Mouse (Mus musculus) left cerebral cortex, adult 2 months (tissue): ENCODE measurements around the gene Nab2. TPM values are rescaled to one million over a fixed set of nuclear protein-coding genes. Genes with fewer than 3 reads are reported as not detected.
"Not testable (repeated sequence)": the region's sequence is repeated elsewhere in the genome, so short reads cannot be mapped to it uniquely, and the experiment has no call there.

Experiments
- DNase-seq, 2 experiments: peaks; one replicate each; pipeline ENCODE4 v3.0.0; 2021 to 2022; ENCODE audit warnings: low spot score in 2 of 2, mixed read lengths in 1 of 2; ENCODE audit errors: extremely low spot score in 1 of 2
- H3K27ac ChIP-seq: fragments of 200-600 bp; 2 replicates; pipeline ENCODE4 v1.8.1; 2022
- H3K4me3 ChIP-seq: fragments of 200-600 bp; 2 replicates; pipeline ENCODE4 v1.8.1; 2022
- CTCF ChIP-seq: fragments of 200-600 bp; IDR thresholded peaks from 2 replicates; pipeline ENCODE4 v1.8.1; 2022; ENCODE audit warnings: antibody characterized with exemption, mild to moderate bottlenecking, moderate library complexity
- intact Hi-C: fragments of 180-260 bp; cut with DNase I; formaldehyde crosslinking; loops from one replicate; pipeline ENCODE4 v1.15.1; 2025
- total RNA-seq, 2 experiments: library from RNA; stranded (reverse); gene quantifications; 2 replicates each; pipeline ENCODE4 v1.2.3; 2021

Gene Nab2
- total RNA-seq, 2 experiments from 2014 or later: 44.9 to 67.4 TPM

DNA sequence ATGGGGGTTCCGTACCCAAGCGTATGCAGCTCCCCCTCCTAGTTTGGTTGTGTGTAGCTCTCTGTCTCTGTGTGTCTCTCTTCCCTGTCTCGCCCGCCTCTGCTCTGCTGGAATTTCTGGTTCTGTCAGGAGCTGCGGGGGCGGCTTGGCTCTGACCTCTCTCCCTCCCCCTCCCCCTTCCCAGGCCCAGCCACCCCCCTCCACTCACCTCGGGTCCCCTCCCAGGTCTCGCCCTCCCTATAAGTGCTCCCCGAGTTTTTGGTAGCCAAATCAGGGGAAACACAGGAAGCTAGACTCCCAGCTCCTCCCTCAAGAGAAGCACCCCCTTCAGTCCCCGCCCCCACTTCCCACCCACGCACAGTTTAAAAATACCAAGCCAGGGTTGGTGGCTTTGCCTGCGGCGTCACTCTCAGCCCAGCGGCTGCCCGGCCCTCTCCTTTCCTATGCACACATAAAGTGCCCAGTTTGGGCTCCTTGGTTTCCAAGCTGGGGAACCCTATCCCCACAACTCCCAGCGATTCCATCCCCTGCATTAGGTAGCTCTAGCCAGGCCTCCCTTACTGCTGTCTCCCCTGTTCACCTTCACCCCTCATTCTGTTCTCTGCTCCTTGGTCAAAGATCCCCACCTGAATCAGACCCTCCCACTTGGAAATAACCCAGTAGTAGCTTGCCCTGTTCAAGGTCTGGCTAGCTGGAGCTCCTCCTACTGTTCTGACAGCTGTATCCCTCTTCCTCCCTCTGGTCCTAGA lies 6.3 kb downstream of the Nab2 start:
- Histone ChIP-seq H3K4me3 (peak overlapping the region; percentile 30), H3K27ac (peak overlapping the region; percentile 85)
- no peak for TF ChIP-seq CTCF
- peak; percentile 54 to 62 for DNase-seq
- intact Hi-C loops: no loop called here

- DNase-seq: no peak
- no peak for TF ChIP-seq CTCF
- intact Hi-C loops: no loop called here
- Histone ChIP-seq H3K27ac (peak overlapping the region; percentile 85), H3K4me3 (peak overlapping the region; percentile 30)
These were observed 7.0 kb downstream of the Nab2 start for GRCm38 (mm10) chr10:127661291-127661914.

- no peak overlapping the region for H3K4me3 ChIP-seq
- no peak for TF ChIP-seq CTCF
- H3K27ac ChIP-seq: no peak overlapping the region
- intact Hi-C loops: no loop called here
- no peak for DNase-seq
These were observed 8.8 kb downstream of the Nab2 start for GRCm38 (mm10) chr10:127659551-127659950.

DNA sequence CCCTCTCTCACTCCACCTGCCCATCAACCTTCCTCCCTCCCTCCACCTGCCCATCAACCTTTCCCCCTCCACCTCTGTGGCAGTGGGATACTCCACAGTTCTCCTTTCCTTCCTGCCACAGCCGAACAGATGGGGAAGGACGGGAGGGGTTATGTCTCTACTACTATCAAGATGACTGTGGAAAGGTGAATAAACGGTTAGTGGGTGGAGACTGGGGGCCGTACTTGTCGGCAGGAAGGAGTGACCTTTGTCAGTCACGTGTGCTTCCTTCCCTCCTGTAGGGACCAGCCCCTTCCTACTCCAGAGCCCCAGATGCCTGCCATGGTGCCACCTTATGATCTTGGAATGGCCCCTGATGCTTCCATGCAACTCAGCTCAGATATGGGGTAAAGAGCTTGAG lies 10.3 kb downstream of the Nab2 start:
- DNase-seq: no peak
- intact Hi-C loops: no loop called here
- no peak overlapping the region for H3K27ac ChIP-seq
- H3K4me3 ChIP-seq: no peak overlapping the region
- no peak for TF ChIP-seq CTCF

- H3K4me3 ChIP-seq, DNase-seq, intact Hi-C loops, H3K27ac ChIP-seq: not testable (repeated sequence)
These were observed 10.8 kb downstream of the Nab2 start for GRCm38 (mm10) chr10:127657617-127658016.

GRCm38 (mm10) chr10:127654970-127655579 lies 13.3 kb downstream of the Nab2 start:
- intact Hi-C loops: no loop called here
- no peak for DNase-seq
- Histone ChIP-seq H3K4me3 (no peak overlapping the region), H3K27ac (no peak overlapping the region)
- TF ChIP-seq CTCF: no peak

- TF ChIP-seq CTCF: no peak
- DNase-seq: no peak
- intact Hi-C loops: no loop called here
- H3K27ac ChIP-seq: no peak overlapping the region
- no peak overlapping the region for H3K4me3 ChIP-seq
These were observed 15.3 kb downstream of the Nab2 start for GRCm38 (mm10) chr10:127652906-127653638.

GRCm38 (mm10) chr10:127645791-127646190 lies 22.6 kb downstream of the Nab2 start:
- intact Hi-C loops: no loop called here
- no peak overlapping the region for H3K27ac ChIP-seq
- DNase-seq: no peak
- TF ChIP-seq CTCF: no peak
- no peak overlapping the region for H3K4me3 ChIP-seq

- TF ChIP-seq CTCF: no peak
- DNase-seq: no peak
- peak overlapping the region; percentile 51 for H3K4me3 ChIP-seq
- intact Hi-C loops: loop anchor here (2.0 to 5.0 kb wide), 2 partner anchors 31 to 364 kb away; partner anchors contain the start of gene Hsd17b6
- H3K27ac ChIP-seq: peak overlapping the region; percentile 87
These were observed 24.7 kb downstream of the Nab2 start for GRCm38 (mm10) chr10:127643553-127644238.

DNA sequence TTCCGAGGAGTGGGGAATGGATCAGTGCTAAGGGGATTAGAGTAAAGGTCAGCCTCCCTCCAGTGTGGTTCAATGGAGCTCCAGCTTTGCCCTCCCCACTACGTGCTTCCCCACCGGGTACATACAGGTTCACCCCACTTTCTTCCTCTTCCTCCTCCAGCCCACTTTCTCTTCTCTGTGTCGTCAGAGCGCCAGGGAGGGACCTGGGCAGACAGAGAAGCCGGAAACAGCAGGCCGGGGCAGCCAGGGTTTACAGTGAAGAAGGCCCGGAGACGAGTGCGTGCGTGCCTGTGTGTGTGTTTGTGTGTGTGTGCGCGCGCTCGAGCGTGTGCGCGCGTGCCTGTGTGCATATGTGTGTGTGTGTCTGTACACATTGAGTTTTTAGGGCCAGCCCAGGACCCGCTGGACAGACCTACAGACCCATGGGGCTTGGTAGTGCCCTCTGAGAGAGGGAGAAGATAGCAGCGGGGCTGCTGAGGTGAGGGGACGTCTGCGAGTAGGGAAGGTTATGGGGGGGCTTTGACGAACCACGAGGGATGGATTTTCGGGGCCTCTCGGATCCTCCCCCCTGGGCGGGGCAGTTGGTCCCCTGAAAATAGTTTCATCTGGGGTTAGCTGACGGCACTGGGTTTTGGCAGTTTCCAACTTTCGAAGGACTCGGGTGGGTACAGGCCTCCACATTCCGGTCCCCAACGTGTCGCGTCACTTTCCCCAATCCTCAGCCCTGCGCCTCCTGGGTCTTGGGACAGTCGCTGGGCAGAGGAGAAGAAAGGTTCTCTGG lies 25.4 kb downstream of the Nab2 start, which contains the start of gene Stat6:
Gene Stat6, plus strand, starts transcription at position 215 of the 781 bp plus-strand sequence.
- no peak for TF ChIP-seq CTCF
- DNase-seq: no peak
- intact Hi-C loops: loop anchor here (2.0 to 5.0 kb wide), 2 partner anchors 32 to 364 kb away; partner anchors contain the start of gene Hsd17b6
- peak within 1 kb of the TSS; percentile 87 for H3K27ac ChIP-seq
- H3K4me3 ChIP-seq: peak within 1 kb of the TSS; percentile 51
